Mouse (Mus musculus) C2C12 (cell line): Measurements from ENCODE around the gene Mymx.
A peak's percentile ranks its signal among the peaks of the same experiment; 100 is the strongest.

Source experiments
- CEBPB ChIP-seq: IDR thresholded peaks from one replicate; pipeline ENCODE4 v1.6.1; 2011; ENCODE audit warnings: low read depth, mild to moderate bottlenecking, control low read depth, moderate library complexity
- CTCF ChIP-seq: IDR thresholded peaks from one replicate; pipeline ENCODE4 v1.5.1; 2011; ENCODE audit not compliant: control insufficient read depth, insufficient read depth, insufficient read length
- FOSL1 ChIP-seq: IDR thresholded peaks from one replicate; pipeline ENCODE4 v1.8.0; 2011; ENCODE audit warnings: mild to moderate bottlenecking, low read length; ENCODE audit not compliant: poor library complexity, insufficient read depth, severe bottlenecking
- MAX ChIP-seq: IDR thresholded peaks from one replicate; pipeline ENCODE4 v1.6.1; 2011; ENCODE audit warnings: mild to moderate bottlenecking, control low read depth
- MYOD1 ChIP-seq: IDR thresholded peaks from one replicate; pipeline ENCODE4 v1.6.1; 2011; ENCODE audit warnings: low read depth; ENCODE audit not compliant: control insufficient read depth, insufficient read length
- MYOG ChIP-seq: IDR thresholded peaks from one replicate; pipeline ENCODE4 v1.6.1; 2011; ENCODE audit not compliant: control insufficient read depth, insufficient read length; ENCODE audit errors: extremely low read depth
- USF1 ChIP-seq: IDR thresholded peaks from one replicate; pipeline ENCODE4 v1.6.1; 2011; ENCODE audit warnings: low read depth, mild to moderate bottlenecking, control low read depth, moderate library complexity

DNA sequence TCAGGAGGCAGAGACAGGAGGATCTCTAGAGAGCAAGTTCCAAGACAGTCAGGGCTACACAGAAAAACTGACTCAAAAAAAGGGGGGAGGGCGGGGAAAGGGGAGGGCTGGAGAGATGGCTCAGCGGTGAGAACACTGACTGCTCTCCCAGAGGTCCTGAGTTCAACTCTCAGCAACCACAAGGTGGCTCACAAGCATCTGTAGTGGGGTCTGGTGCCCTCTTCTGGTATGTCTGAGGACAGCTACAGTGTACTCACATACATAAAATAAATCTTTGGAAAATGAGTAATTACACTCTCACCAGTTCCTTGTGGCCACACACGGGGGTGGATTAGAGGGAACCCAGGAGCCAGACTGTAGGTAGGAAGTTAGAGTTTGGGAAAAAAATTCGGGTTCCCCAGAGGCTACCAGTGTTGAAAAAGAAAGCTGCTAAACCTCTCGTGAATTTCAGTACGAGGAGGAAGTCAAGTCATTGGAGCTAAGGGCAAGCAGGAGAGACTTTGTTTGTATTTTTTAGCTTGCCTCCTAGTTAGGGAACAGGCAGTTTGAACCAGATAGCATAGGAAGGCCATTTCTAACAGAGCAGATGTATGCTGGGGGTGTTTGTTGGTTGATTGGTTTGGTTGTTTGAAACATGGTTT, 19.1 kb downstream of the Mymx start:
- peak; percentile 29 for TF ChIP-seq CTCF
- TF ChIP-seq CEBPB: no peak
- TF ChIP-seq USF1: no peak
- TF ChIP-seq FOSL1: no peak
- no peak for TF ChIP-seq MAX
- no peak for TF ChIP-seq MYOD1
- TF ChIP-seq MYOG: no peak
